In the genomic region with DNA sequence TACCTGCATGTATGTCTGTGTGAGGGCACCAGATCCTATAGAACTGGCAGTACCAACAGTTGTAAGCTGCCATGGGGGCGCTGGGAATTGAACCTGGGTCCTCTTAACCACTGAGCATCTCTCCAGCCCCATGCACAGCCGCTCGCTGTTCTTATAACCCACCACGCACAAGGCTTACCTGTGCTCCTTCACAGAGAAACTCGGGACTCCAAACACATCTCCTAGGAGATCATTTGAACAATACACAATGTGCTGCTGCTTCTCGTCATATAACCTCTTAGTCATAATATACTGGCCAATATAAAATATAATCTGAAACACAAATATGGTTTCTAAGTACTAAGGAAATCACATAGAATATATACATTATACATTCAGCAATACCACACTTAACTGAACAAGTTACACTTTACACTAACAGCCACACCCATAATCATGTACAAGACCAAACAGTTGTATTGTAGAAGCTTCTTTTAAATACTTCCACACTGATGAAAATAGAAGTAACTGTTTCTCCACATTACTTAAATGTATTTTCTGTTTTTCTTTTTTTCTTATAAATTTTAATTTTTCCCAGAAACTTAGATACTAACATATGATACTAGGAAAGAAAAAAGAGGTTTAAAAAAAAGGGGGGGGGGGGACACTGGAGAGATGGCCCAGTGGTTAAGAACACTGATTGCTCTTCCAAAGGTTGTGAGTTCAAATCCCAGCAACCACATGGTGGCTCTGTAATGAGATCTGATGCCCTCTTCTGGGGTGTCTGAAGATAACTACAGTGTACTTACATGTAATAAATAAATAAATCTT, we compare ENCODE assay signal across 11 mouse cellular contexts.
"Had no signal": no experiment of that assay in that cellular context is flagged by ENCODE, and none has a peak within 500 bp of the region (broad histone marks: within the 10 kb centered on the region; RNA-seq: fewer than 3 reads in every experiment).

No protein-coding gene starts in this region.

- DNase-seq: left cerebral cortex, postnatal 4 days; liver; liver, embryonic 13.5 days; liver, postnatal 0 days; lung, adult 18-20 months; lung, adult 2 months; lung, embryonic 14.5 days; lung, postnatal 14 days; lung, postnatal 36 days; lung, postnatal 4 days; midbrain, embryonic 14.5 days had no signal
